Mouse (Mus musculus) megakaryocyte progenitor cell, adult 5-6 weeks (primary cell): Measurements from ENCODE around the gene Tcf7l1. TPM values are rescaled to one million over a fixed set of nuclear protein-coding genes. Genes with fewer than 3 reads are reported as not detected.

Experiments used
- ATAC-seq: replicated peaks from 2 replicates; pipeline ENCODE4 v1.8.0; 2016; ENCODE audit warnings: mild to moderate bottlenecking, moderate TSS enrichment, inconsistent platforms; ENCODE audit not compliant: poor library complexity
- total RNA-seq, 2 experiments: library from RNA; stranded (forward) in 1 of 2; stranded (reverse) in 1 of 2; fragments of 157-497, 149-512 nt in 1 of 2; fragments of 200-1000 nt in 1 of 2; gene quantifications; 2 replicates each; pipeline versions ENCODE4 v1.2.3 to v1.2.4; 2015 to 2017

The Tcf7l1 gene
- total RNA-seq, 2 experiments from 2014 or later: 0.52 TPM; not detected in 1

DNA sequence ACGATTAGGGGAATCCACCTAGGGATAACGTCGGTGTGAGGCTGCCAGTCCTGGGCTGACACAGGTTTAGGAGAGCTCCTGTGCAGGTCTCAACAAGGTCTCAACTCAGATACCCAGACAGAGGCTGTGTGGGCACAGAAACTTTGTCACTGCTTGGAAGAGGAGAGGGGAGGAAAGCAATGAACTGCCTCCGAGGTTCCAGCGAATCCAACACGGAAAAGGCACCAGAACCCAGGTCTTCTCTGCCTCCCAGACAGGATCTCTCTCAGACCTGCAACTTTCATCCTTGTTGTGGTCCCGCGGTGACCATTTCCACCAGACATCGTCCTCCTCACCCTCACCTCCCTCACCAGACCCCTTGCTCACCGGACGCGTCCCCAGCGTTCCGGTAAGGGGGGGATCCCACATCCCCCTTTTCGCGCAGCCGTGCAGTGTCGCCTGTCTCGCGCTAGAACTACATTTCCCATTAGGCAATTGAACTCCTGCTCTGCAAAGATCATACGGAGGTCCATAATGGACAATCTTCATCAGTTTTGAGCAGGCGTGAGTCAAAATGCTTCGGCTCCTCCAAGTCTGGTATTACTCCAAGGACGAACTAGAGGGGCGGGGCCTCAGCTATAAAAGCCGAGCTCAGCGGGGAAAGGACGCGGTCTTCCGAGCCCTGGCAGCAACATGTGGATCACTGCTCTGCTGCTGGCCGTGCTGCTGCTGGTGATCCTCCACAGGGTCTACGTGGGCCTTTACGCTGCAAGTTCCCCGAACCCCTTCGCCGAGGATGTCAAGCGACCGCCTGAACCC, 190.9 kb downstream of the Tcf7l1 start, which contains the start of the genes Elmod3 and Retsat:
TSS of gene Elmod3 (minus strand) at position 458 of the 798 bp plus-strand sequence.
TSS of gene Retsat (plus strand) at position 520 of the 798 bp plus-strand sequence.
- peak; percentile 83 for ATAC-seq

DNA sequence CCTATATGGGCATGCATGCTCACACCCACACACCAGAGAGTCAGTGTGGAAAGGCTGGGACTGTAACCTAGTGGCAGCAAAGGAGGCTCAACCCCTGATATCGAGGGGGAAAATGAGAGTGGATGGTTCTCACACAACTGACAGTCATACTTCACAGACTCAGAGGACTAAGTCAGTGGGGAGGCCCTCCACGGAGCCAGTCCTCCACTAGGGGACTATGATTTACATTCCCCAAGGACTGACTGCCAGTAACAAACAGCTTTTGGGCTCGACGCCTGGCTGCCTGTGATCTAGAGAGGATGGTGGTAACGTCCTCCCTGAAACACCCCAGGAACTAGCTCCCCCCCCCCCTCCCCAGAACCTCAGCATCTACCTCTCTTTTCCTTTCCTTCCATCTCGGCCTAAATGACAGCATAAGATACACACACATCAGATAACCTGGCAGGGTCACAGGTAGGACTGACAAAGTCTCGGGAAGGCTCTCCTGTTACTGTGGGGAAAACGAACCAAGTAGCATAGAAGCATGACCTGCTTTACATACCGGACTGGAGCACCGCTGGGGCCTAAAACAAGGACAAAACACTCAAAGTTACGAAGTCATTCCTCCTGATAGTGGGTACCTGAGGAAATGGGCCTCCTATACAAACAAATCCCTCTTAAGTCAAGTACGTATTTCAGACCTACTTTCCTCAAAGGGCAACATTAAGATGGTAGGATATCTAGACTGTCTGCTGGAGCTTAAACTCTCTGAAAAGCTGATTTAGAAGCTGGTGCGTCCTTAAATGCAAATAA, 191.8 kb downstream of the Tcf7l1 start:
- ATAC-seq: no peak

DNA sequence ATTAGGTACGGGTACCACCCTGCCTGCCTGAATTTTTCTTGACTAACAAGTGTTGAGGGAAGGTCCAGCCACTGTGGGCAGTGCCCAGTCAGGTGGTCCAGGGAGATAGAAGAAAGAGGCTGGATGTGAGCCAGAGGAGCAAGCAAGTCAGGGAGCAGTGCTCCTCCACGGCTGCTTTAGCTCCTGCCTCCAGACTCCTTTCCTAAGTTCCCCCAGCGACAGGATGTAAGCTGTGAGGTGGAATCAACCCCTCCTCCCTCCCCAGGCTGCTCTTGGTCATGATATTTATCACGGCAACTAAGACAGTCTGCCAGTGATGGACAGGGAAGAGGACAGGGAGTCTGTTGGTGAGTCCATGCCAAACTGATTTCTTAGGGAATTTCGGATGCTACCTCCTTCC, 195.1 kb downstream of the Tcf7l1 start:
- ATAC-seq: no peak

DNA sequence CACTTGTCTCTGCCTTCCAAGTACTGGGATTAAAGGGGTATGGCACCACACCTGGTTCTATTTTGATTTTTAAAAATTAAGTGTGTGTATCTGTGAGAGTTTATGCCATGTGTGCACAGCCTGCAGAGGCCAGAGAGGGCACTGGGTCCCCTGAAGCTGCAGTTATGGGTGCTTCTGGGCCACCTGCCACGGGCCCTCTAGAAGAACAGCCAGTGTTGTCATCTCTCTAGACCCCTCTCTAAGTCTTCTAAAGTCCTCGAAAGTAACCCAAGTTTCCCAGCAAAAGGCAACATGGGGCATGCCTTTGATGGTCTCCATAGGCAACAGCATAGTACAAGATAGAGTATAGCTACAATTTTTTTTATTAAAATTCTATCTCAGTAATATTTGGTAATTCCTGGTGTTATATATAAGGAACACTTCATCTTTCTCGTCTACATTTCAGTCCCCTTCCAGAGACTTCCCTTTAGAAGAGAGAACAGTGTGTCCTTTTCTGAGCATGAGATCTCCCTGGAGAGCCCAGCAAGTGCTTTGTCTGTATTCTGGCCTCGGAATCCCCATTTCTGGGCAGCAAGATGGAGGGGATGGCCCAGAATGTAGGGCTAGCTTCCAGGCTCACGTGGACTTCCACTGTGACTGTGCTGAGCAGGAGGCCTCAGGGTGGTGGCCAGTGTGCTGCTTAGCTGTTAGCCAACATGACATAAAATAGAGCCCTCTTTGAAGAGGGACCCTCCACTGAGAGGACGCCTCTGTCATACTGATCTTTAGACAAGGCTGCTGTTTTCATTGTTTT, 195.8 kb downstream of the Tcf7l1 start:
- no peak for ATAC-seq

DNA sequence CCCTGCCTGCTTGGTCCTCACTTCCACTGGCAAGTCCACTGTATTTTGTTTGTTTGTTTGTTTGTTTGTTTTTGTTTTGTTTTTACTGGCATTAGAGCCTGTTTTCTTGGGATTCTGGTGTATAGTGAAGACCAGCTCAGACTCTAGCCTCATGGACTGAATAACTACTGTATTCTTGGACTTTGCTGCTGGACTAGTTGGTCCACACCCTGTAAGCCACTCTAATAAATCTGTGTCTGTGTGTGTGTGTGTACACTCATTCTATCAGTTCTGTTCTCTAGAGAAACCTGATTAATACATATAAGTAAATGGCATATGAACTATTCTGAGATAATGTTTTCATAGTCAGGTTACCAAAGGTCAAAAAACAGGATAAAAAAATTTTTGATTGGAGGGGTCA, 198.9 kb downstream of the Tcf7l1 start:
- ATAC-seq: no peak

DNA sequence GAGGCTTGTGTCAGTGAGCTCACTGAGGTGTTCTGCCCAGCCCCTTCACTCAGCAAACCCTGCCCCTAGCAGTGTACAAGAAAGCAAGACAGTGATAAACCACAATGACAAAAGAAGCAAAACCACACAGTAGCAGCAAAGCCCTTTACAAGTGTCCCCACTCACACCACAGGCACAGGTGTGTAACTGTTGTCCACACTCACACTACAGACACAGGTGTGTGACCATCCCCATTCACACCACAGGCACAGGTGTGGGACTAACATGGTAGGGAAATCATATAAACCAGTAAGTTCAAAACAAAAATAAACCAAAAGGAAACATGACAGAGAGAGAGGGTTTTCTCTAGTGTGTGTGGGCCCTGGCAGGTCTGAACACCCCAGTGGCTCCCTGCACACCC, 200.7 kb downstream of the Tcf7l1 start:
- ATAC-seq: no peak

DNA sequence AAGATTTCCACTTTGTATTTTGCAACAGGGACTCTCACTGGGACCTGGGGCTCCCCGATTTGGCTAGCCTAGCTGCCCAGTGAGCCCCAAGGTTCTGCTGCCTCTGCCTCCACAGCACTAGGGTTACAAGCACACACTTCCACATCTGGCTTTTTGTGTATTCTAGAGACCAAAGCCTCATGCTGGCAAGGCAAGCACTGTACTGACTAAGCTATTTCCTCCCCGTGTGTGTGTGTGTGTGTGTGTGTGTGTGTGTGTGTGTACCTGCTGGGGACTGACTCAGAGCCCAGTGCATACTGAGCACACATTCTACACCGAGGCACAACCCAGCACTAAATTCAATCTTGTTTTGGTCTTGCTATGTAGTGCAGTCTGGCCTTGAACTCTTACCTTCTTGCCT, 202.4 kb downstream of the Tcf7l1 start:
- no peak for ATAC-seq

DNA sequence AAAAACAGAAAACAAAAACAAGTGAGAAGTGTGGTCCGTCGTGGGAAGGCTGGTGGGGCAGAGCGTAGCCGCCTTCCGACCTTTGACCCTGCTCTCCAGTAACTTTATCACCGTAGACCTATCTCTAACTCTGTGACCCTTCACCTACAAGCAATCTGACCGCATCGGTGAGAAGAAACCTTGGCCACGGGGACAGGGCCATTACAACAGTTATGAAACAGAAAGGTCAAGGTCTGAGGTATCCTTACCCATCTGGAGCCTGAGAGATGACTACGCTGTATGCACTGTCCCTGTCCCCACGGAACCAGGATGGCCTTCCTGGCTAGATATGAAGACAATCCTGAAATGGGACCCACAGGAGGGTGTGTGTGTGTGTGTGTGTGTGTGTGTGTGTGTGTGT, 204.9 kb downstream of the Tcf7l1 start:
- ATAC-seq: no peak

DNA sequence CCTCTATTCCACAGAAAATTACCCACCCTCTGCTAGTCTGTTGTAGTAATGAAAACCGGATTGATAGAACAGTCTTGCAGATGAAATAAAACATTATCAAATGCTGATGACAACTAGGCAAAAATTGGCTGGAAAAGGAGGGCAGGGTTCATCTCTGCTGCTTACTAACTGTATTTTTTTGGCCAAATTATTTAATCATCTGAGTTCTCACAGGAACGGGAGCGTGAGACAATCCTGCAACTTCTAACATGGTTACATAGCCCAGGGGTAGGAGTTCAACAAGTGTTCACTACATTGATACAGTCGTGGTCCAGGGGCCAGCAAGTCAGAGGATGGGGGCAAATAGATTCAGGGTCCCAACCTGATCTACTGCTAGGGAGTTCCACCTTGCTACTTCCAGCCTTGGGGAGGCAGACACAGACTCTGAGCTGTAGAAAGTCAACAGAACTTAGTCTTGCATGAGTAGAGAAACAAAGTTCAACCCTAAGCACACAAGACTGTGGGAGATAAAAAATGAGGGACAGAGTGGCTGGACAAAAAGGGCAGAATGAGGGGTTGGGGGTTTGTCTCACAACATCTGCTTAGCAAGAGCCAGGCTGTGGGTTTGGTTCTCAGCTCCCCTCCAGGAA, 205.7 kb downstream of the Tcf7l1 start:
- no peak for ATAC-seq

DNA sequence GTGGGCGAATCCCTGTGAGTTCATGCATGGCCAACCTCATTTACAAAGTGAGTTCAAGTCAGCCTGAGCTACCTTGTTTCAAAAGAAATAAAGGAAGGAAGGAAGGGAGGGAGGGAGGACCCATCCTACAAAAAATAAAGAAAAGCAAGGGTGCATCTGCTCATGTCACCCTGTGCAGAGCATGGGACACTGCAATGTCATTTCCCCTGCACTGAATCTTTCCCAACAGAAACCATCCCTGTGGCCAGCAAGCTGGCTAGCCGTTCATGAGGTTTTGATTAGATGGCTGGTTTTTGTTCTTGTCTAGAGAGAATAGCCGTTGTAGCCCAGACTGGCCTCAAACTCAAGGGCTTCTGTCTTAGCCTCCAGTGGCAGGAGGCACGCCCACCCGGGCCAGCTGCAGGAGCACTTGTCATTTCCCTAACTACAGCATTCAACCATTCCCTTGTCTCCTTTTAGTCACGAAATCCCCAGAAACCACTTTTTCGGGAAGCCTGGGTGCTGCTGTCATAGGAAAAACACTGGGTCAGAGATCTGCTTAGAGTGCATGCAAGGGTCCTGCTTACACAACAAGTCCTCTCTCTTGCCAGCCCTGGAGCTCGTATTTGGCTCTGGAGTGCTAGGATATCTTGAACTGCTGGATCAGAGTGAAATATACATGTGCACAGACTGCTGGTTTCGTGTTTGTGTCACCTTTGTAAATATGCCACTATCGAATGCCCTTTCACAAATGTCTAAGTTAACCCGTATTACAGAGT, 207.2 kb downstream of the Tcf7l1 start:
- ATAC-seq: peak; percentile 83

Other genes starting within 250 kb of the Tcf7l1 start
- 24.4 and 25.5 TPM in 2 replicates for gene Capg, start 244.9 kb downstream of the Tcf7l1 start, total RNA-seq (2015)
- 42.7 and 60.1 TPM in 2 replicates for gene Capg, start 244.9 kb downstream of the Tcf7l1 start, total RNA-seq (2017)
- gene Elmod3, start 190.8 kb downstream of the Tcf7l1 start, total RNA-seq (2015): 12.9 and 15.6 TPM in 2 replicates
- 9.7 and 13.8 TPM in 2 replicates for gene Elmod3, start 190.8 kb downstream of the Tcf7l1 start, total RNA-seq (2017)
- 20.3 and 20.8 TPM in 2 replicates for gene Retsat, start 190.8 kb downstream of the Tcf7l1 start, total RNA-seq (2015)
- 20.0 and 27.5 TPM in 2 replicates for gene Retsat, start 190.8 kb downstream of the Tcf7l1 start, total RNA-seq (2017)
- gene Tgoln1, start 172.3 kb downstream of the Tcf7l1 start, total RNA-seq (2015): 51.5 and 57.9 TPM in 2 replicates
- gene Tgoln1, start 172.3 kb downstream of the Tcf7l1 start, total RNA-seq (2017): 55.1 and 64.4 TPM in 2 replicates
- gene Kcmf1, start 110.7 kb upstream of the Tcf7l1 start, total RNA-seq (2015): 60.0 and 63.8 TPM in 2 replicates
- 105 and 113 TPM in 2 replicates for gene Kcmf1, start 110.7 kb upstream of the Tcf7l1 start, total RNA-seq (2017)
- gene Tmsb10, start 169.5 kb upstream of the Tcf7l1 start, total RNA-seq (2015): 582 and 635 TPM in 2 replicates
- 351 and 372 TPM in 2 replicates for gene Tmsb10, start 169.5 kb upstream of the Tcf7l1 start, total RNA-seq (2017)